Mouse (Mus musculus) ES-CJ7 (cell line): Measurements from ENCODE around the gene Olfr506.
A peak's percentile ranks its signal among the peaks of the same experiment; 100 is the strongest.

Source experiments
- DNase-seq: peaks from one replicate; pipeline ENCODE4 v3.0.0; 2011; ENCODE audit warnings: low read depth, low spot score

Olfr506 gene

GRCm38 (mm10) chr7:108610487-108610886, at the start of gene Olfr506:
Olfr506 (plus strand) TSS chr7:108610787.
- no peak for DNase-seq

GRCm38 (mm10) chr7:108565693-108566092, 44.9 kb upstream of the Olfr506 start, which contains the start of gene Olfr504:
Olfr504 (minus strand) TSS chr7:108565793.
- no peak for DNase-seq

GRCm38 (mm10) chr7:108589797-108590196, 20.8 kb upstream of the Olfr506 start:
- DNase-seq: no peak

- peak; percentile 77 for DNase-seq
Observed at GRCm38 (mm10) chr7:108601916-108602315, 8.7 kb upstream of the Olfr506 start.

- DNase-seq: peak; percentile 83
Observed at GRCm38 (mm10) chr7:108614110-108614509, 3.5 kb downstream of the Olfr506 start.

GRCm38 (mm10) chr7:108616781-108617180, 6.2 kb downstream of the Olfr506 start:
- peak; percentile 88 for DNase-seq

- no peak for DNase-seq
Observed at GRCm38 (mm10) chr7:108621514-108621913, 10.9 kb downstream of the Olfr506 start, which contains the start of gene Olfr507. Olfr507 (plus strand) TSS chr7:108621814.

- no peak for DNase-seq
Observed at GRCm38 (mm10) chr7:108629694-108630093, 19.1 kb downstream of the Olfr506 start, which contains the start of gene Olfr508. Olfr508 (plus strand) TSS chr7:108629994.

GRCm38 (mm10) chr7:108651806-108652205, 41.2 kb downstream of the Olfr506 start, which contains the start of gene Olfr509:
Olfr509 (minus strand) TSS chr7:108651906.
- DNase-seq: no peak

- peak; percentile 85 for DNase-seq
Observed at GRCm38 (mm10) chr7:108662419-108662818, 51.8 kb downstream of the Olfr506 start.
